Mouse (Mus musculus) heart, postnatal 10 days (tissue): Measurements from ENCODE around the gene Cfap57. TPM values are rescaled to one million over a fixed set of nuclear protein-coding genes. Genes with fewer than 3 reads are reported as not detected.
"Not testable (repeated sequence)": the region's sequence is repeated elsewhere in the genome, so short reads cannot be mapped to it uniquely, and the experiment has no call there.

Experiments
- DNase-seq, 2 experiments: peaks; one replicate each; pipeline ENCODE4 v3.0.0; 2021
- intact Hi-C: fragments of 180-260 bp; cut with DNase I; formaldehyde crosslinking; loops from one replicate; pipeline ENCODE4 v1.15.1; 2025
- total RNA-seq, 2 experiments: library from RNA; stranded (reverse); gene quantifications; 2 replicates each; pipeline ENCODE4 v1.2.3; 2021

Cfap57 gene
- total RNA-seq, 2 experiments from 2014 or later = 0.07 to 0.17 TPM

DNA sequence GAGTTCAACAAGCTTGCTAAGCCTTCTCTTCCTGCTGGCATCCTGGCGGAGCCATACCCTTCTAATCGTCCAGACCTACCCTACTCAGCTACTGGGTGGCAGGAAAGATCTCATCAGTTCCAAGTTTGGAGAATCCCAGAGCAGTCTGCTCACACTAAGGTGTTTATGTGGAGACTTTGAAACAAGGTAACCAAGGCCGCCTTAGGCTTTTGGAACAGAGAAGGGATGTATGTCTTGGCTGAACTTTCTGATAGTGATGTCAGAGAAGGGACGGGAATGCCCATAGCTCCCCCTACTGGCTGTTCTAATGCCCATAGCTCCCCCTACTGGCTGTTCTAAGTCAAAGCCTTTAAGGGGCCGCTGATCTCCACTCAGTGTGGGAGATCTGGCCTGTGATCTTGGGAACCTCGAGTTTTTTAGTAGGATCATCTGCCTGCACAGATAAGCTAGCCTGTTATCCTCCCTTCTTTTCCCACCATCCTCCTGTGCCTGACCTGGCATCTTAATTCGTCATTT lies 54.4 kb downstream of the Cfap57 start:
- DNase-seq = peak; percentile 63 to 73
- intact Hi-C loops = loop anchor here (5.0 kb wide), 2 partner anchors 119 to 139 kb away; partner anchors contain the start of gene Elovl1

DNA sequence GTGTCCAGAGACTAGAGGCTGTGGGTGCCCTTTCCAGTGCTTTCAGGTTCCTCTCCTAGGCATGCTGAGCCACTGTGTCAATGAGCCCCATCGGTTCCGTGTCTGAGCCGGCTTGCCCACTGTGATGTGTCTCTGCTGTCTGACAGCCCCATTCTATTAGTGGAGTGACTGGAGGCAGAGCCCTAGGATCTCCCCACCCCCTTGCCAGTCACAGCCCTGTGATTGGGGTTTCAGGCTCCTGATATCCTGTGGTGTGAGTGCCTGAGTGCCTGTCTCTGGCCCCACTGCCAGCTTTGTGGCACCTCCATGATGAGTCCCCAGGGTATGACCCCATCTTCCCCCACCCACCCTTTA lies 55.7 kb downstream of the Cfap57 start:
- intact Hi-C loops = loop anchor here (5.0 kb wide), 2 partner anchors 118 to 138 kb away; partner anchors contain the start of gene Elovl1
- DNase-seq = no peak

DNA sequence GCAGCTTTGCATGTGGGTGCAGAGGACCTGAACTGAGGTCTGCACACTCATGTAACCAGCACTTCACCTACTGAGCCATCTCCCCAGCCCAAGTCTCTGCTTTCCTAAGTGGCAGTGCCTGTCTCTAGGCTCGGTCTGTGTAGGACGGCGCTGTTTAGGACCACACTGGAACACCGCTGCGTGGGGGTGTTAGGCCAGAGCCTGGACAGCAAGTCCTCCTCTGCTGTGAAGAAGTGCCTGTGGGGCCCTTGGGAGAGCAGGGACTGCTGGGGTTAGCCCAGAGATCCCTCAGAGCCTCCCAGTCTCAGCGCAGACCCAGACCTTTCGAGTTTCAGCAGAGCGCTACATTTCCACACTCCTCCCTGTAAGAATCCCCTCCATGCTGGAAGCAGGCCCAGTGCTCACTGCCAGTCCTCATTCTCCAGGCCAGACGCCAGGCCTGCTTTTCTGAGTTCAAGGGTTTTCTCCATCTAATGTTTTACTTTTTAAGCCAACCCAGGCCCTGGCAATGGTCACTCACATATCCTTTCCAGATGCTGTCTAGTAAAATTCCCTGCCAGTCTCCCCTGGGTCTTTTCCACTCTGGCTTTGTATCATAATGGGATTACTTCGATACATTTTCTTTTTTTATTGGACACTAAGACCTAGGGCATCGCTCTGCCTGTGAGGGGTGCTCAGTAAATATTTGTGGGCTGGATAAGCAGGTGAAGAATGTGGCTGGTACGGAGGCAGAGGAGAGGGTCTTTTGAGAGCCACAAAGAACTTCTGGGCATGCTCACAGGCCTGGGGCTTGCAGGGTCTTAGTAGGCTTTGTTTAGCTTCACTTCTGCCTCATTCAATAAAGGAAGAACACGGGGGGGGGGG lies 56.3 kb downstream of the Cfap57 start:
- intact Hi-C loops = no loop called here
- peak; percentile 25 to 32 for DNase-seq

DNA sequence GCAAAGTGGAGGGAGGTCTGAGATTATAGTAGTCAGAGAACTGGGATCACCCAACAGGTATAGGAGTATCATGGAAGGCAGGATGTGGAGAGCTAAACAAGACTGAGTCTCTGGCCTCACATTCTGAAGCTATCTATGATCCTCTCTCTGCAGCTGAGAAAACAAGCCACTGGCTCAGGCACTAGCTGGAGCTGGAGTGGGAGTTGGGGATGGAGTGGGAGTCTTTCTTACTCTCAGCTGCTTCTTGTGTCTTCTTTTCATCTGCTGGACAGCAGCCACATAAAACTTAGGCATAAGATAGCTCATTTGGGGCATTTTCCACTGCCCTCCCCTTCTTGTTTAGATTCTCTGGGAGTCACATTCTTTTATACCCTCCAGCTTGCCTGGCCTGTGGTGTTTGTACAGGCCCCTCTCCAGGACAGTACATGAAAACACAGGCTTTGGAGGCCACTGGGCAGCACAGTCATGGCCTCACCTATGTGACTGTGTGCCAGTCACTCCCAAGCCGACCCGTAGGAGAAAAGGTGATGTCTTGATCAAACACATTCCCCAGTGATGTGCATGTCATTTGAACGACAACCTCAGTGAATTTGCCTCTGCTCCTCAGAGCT lies 67.4 kb downstream of the Cfap57 start:
- DNase-seq = no peak
- intact Hi-C loops = no loop called here

- DNase-seq, intact Hi-C loops: not testable (repeated sequence)
These were observed 72.5 kb downstream of the Cfap57 start for GRCm38 (mm10) chr4:118548130-118548480.

- peak; percentile 50 to 65 for DNase-seq
- intact Hi-C loops = not testable (repeated sequence)
These were observed 73.0 kb downstream of the Cfap57 start for GRCm38 (mm10) chr4:118547424-118548129.

GRCm38 (mm10) chr4:118544441-118545127 lies 76.0 kb downstream of the Cfap57 start:
- no peak for DNase-seq
- intact Hi-C loops = no loop called here

- intact Hi-C loops = no loop called here
- peak; percentile 46 to 52 for DNase-seq
These were observed 76.9 kb downstream of the Cfap57 start, which contains the start of gene Tmem125 for GRCm38 (mm10) chr4:118543592-118544260. Gene Tmem125 (minus strand): TSS chr4:118544044.

DNA sequence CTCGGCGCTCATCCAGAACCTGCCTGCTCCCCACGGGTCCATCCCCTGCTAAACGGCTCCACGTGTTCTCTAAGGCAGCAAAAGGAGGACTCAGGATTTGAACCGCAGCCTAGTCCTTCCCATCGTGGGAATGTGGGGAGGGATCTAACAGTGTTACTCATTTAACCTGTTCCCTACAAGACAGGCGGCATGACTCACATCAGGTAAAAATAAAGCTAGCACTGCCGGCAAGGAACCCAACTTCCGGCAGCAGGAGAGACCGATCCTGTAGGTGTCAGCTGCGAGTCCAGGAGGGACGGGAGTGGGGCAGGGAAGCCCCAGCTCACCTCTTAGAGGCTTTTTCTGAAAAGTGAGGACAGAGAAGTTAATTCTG lies 77.4 kb downstream of the Cfap57 start:
- DNase-seq = peak; percentile 35 to 43
- intact Hi-C loops = no loop called here

DNA sequence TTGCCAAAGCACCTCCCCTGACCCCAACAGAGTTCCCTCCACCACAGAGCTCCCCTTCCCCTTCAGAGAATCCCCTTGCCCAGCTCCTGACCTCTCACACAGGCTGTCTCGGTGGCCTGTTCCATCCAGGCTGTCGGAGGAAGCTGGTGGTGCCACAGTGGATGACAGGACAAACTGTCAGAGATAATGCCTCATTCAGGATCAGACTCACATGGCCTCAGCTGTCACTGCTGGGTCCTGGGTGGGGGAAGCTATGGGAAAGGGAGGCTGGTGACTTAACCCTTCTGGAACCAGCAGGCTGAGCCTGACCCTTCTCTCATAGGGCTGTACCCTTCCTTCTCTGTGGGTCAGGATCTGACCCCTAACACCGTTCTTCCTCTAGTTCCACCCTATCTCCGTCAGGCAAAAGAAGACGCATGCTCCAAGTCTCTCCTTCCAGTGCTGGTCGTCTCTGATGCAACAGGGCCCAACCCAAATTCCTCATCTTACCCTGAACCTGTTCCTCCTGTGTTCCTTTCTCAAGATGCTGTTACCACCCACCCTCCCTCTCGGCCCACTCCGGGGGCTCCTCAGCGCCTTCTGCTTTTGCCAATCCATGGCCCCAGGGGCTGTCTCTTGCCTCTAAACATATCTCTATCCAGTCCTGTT lies 77.9 kb downstream of the Cfap57 start:
- no peak for DNase-seq
- intact Hi-C loops = no loop called here

DNA sequence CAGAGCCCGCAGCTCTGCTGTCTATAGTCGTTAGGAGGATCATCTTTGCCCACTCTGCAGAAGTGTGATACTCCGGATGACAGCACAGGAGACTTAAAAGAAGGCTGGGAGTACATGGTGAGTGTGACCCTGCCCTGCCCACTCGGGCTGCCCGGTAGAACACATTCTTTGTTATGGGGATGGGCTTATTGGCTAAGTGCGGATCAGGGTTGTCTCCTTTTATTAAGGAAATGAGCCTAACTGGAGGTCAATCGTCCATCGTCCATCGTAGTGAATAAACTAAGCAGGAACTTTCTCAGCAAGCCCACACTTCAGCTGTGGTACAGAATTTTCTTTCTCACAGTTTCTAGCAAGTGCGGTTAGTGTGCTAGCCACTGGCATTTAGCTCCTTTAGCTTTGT lies 80.7 kb downstream of the Cfap57 start:
- intact Hi-C loops = no loop called here
- DNase-seq = no peak

- intact Hi-C loops = no loop called here
- no peak for DNase-seq
These were observed 82.8 kb downstream of the Cfap57 start for GRCm38 (mm10) chr4:118537801-118538200.

DNA sequence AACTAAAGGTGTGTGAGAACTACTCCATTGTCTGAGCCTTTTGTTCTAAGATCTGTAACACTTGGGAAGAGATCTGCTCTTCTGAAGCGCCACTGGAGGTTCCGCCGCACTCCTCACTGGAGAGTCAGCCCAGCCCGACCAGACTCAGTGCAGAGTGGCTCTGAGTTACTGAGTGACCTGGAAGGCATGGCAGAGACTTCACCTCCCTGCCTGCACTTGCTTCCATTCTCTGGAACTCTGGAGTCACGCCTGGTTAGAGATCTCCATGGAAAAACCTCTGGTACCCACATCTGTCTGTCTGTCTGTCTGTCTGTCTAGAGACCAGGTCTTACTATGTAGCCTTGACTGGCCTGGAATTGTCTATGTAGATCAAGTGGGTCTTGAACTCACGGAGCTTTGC lies 85.0 kb downstream of the Cfap57 start:
- intact Hi-C loops = no loop called here
- no peak for DNase-seq

GRCm38 (mm10) chr4:118533605-118534004 lies 87.0 kb downstream of the Cfap57 start:
- no peak for DNase-seq
- intact Hi-C loops = no loop called here

- intact Hi-C loops = no loop called here
- no peak for DNase-seq
These were observed 87.4 kb downstream of the Cfap57 start for GRCm38 (mm10) chr4:118533156-118533555.

DNA sequence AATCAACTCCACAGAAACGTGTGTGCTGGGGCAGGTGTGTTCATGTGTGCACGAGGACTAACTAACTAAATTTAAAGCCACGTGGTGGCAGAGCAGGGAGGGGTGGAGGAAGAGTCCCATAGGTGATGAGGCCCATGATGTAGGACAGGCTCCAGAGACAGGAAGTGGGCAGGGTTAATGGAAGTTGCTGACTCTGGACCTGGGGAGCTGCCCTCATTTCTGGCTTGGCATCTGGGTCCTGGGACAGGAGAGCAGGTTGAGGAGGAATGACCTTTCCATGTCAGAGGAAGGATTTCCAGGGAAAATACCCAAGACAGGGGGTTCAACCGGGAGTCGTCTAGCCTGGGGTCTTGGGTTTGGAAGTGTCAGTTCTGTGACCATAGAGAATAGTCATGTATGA lies 87.9 kb downstream of the Cfap57 start:
- DNase-seq = no peak
- intact Hi-C loops = no loop called here

DNA sequence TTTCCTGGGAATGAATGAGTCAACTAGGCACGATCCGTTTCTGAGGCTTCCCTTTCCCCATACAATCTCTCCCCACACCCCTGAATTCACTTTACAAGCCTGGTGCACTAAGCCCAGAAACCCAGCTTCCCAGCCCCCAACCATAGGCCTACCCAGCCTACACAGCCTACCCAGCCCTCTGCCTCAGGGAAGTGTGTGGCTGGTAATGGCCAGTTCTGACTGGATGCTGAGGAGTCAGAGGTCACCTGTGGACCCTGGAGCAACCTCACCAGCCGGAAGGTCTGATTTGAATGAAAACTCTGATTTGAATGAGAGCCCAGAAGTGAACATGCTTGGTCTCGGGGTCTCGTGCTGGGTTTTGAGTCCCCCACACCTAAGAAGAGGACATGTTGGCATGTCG lies 92.9 kb downstream of the Cfap57 start:
- intact Hi-C loops = no loop called here
- no peak for DNase-seq

DNA sequence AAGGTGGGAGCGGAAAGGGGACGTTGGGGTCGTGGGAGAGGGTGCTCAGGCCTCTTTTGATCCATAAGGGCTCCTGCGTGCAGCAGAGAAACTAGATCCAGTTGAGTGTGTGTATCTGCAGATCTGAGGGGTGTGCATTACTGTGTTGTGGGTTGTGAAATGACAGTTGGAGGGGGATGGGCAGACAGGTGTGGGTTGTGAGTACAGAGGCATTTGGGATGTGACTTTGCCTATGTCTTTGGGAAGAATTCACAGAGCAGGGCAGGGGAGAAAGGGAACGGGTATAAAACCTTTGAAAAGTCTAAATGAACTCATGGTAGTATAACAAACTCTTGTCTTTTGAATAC lies 93.3 kb downstream of the Cfap57 start:
- intact Hi-C loops = no loop called here
- no peak for DNase-seq

DNA sequence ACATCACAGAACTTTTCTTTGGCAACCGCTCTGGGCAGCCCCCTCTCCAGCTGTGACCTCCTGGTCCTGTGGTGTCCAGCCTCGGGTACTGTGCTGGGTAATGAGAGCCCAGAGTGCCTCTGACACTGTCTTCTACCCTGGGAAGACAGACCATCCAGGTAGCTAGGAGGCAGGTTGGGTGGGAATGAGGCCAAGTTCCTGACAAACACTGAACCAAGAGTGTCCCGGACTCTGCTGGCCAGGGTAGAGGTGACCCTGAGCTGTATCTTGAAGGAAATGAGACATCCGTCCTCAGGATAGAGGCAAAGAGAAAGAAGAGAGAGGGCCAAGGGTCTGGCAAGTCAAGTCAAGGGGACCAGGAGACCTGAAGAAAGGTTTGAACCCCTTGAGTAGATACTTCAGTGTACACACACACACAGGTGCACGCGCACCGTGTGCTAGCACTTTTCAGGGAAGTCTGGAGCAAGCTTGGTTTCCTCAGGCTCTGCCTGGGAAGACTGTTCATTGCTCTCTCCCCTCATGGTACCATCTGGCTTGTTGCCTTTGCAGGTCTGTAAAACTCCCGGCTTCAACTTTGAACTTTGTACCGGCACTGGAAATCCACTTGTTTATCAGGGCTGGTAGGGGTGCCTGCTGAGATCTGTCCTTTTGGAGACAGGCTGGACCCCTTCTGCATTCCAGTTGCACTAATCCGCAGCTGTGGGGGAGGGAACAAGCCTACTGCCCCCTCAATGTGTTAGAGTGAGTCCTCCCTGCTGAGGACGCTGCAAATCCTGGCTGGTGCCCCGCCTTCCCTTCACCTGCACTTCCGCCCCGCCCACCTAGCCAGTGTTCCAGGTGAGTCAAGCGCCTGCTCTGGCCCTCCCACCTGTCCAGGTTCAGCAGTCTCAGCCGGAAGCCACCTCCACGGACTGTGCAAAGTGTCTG lies 93.9 kb downstream of the Cfap57 start, which contains the start of gene 2610528J11Rik:
Gene 2610528J11Rik, plus strand, starts transcription at position 592 of the 927 bp plus-strand sequence.
- intact Hi-C loops = no loop called here
- DNase-seq = no peak
